Mouse (Mus musculus): ENCODE data around the gene Anapc15-ps. TPM values are rescaled to one million over a fixed set of nuclear protein-coding genes. Genes with fewer than 3 reads are reported as not detected.

The Anapc15-ps gene
- total and polyA plus RNA-seq, 2 experiments from 2014 or later, result not detected

DNA sequence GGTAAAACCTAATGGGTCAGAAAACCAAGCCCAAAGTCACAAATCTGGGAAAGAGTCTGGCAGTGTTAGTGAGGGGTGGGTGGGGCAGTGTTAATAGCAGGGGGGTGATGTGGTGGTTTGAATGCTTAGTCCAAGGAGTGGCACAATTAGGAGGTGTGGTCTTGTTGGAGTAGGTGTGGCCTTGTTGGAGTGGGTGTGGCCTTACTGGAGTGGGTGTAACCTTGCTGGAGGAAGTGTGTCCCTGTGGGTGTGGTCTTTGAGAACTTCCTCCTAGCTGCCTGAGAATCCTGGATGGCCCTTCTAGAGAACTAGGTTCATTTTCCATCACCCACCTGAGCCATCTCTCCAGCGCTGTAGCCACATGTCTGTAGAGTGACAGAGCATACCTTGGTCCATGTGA, 16.6 kb upstream of the Anapc15-ps start:
- Histone ChIP-seq H3K9ac (no peak overlapping the region), H3K4me2 (ENCODE audit: low read depth) (no peak overlapping the region), H3K4me3 (ENCODE audit: low read depth, low read length) (no peak overlapping the region), H3K27ac (ENCODE audit: low read depth, low read length) (no peak overlapping the region), H3K4me1 (ENCODE audit: insufficient read depth) (no peaks in the 10 kb centered on the region), H3K27me3 (ENCODE audit: insufficient read depth, low read length) (no peaks in the 10 kb centered on the region), H3K9me3 (ENCODE audit: low read length) (no peaks in the 10 kb centered on the region), H3K36me3 (ENCODE audit: insufficient read depth) (no peaks in the 10 kb centered on the region)
- ATAC-seq (no peak), DNase-seq (no peak)
- TF ChIP-seq CTCF (IDR thresholded peaks at IDR 0.05; ENCODE audit: low read depth), result no peak
- WGBS, result 92% methylated on average over 1 of the region's 1 CpGs

DNA sequence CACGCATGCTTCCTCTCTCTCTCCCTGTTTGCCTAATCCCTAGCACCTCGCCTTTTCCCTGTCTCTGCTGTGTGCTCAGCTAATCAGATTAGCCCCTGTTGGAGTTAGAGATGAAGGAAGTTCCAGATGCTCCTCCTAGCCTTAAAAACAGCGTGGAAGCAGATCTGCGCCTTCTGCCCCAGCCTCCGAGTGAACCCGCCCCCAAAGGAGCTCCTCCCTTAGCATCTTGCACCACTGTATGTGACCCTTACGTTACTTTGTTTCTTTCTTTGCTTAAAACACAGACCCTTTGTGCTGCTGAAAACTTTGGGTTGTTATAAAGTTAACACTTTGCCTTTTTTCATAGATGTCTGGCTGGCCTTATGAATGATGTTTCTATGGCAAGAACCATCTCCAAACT, 15.8 kb upstream of the Anapc15-ps start:
- TF ChIP-seq CTCF (IDR thresholded peaks at IDR 0.05; ENCODE audit: low read depth), result no peak
- H3K36me3 ChIP-seq (ENCODE audit: insufficient read depth), result no peaks in the 10 kb centered on the region
- no peak overlapping the region for H3K9ac ChIP-seq
- H3K9me3 ChIP-seq (ENCODE audit: low read length), result no peaks in the 10 kb centered on the region
- H3K27ac ChIP-seq (ENCODE audit: low read depth, low read length), result no peak overlapping the region
- no peaks in the 10 kb centered on the region for H3K4me1 ChIP-seq (ENCODE audit: insufficient read depth)
- no peaks in the 10 kb centered on the region for H3K27me3 ChIP-seq (ENCODE audit: insufficient read depth, low read length)
- H3K4me3 ChIP-seq (ENCODE audit: low read depth, low read length), result no peak overlapping the region
- no peak for DNase-seq
- 82% methylated on average over 7 of the region's 7 CpGs for WGBS
- ATAC-seq, result no peak
- H3K4me2 ChIP-seq (ENCODE audit: low read depth), result no peak overlapping the region

DNA sequence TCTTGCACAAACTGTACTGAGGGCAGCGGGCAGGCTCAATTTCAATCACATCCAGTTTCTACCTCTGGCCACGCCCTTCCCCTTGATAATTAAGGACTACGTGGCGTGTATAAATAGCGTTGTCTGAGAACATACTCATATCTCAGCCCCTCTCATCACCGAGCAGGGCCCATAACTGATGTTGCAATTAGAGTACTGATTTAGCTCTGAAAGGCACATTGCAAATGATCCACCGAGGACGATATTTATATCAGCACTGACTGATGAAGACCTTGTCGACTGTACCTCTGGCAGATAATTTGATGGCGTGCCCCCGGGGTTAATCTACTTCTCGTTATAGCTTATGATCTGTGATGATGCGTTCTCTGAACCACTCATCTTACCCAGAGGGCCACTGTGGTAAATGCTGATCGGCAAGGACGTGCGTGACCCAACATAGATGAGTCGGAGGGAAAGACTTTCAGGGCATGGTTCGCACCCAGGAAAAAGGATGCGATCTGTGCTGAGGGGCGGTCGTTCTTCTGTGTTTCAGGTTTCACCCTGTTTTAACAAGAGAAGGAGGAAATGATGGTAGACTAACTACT, 14.4 kb upstream of the Anapc15-ps start:
- no peak overlapping the region for H3K9ac ChIP-seq
- H3K27me3 ChIP-seq (ENCODE audit: insufficient read depth, low read length), result no peaks in the 10 kb centered on the region
- H3K4me1 ChIP-seq (ENCODE audit: insufficient read depth), result no peaks in the 10 kb centered on the region
- H3K9me3 ChIP-seq (ENCODE audit: low read length), result no peaks in the 10 kb centered on the region
- no peaks in the 10 kb centered on the region for H3K36me3 ChIP-seq (ENCODE audit: insufficient read depth)
- ATAC-seq, result no peak
- no peak for DNase-seq
- 82% methylated on average over 21 of the region's 21 CpGs for WGBS
- no peak overlapping the region for H3K4me3 ChIP-seq (ENCODE audit: low read depth, low read length)
- no peak for TF ChIP-seq CTCF (IDR thresholded peaks at IDR 0.05; ENCODE audit: low read depth)
- H3K27ac ChIP-seq (ENCODE audit: low read depth, low read length), result no peak overlapping the region
- no peak overlapping the region for H3K4me2 ChIP-seq (ENCODE audit: low read depth)

DNA sequence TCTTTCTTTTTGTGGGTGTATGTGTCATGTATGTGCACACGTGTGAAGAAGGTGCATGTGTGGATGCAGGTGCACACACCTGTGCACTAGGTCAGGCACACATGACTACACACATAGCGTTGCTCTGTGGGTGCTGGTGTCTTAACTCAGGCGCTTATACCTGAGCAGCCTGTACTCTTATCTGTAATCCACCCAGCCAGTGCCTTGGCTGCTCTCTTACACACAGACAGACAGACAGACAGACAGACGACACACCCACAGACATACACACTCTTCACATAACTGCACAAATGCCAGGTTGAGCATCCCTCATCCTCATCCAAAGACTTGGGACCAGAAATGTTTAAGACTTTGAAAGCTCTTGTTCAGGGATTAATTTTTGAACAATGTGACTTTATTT, 12.8 kb upstream of the Anapc15-ps start:
- TF ChIP-seq CTCF (IDR thresholded peaks at IDR 0.05; ENCODE audit: low read depth), result no peak
- Histone ChIP-seq H3K4me2 (ENCODE audit: low read depth) (no peak overlapping the region), H3K27ac (ENCODE audit: low read depth, low read length) (no peak overlapping the region), H3K4me3 (ENCODE audit: low read depth, low read length) (no peak overlapping the region), H3K9ac (no peak overlapping the region), H3K27me3 (ENCODE audit: insufficient read depth, low read length) (no peaks in the 10 kb centered on the region), H3K9me3 (ENCODE audit: low read length) (no peaks in the 10 kb centered on the region), H3K4me1 (ENCODE audit: insufficient read depth) (no peaks in the 10 kb centered on the region), H3K36me3 (ENCODE audit: insufficient read depth) (no peaks in the 10 kb centered on the region)
- ATAC-seq, result no peak
- no peak for DNase-seq
- WGBS, result 83% methylated on average over 4 of the region's 4 CpGs

DNA sequence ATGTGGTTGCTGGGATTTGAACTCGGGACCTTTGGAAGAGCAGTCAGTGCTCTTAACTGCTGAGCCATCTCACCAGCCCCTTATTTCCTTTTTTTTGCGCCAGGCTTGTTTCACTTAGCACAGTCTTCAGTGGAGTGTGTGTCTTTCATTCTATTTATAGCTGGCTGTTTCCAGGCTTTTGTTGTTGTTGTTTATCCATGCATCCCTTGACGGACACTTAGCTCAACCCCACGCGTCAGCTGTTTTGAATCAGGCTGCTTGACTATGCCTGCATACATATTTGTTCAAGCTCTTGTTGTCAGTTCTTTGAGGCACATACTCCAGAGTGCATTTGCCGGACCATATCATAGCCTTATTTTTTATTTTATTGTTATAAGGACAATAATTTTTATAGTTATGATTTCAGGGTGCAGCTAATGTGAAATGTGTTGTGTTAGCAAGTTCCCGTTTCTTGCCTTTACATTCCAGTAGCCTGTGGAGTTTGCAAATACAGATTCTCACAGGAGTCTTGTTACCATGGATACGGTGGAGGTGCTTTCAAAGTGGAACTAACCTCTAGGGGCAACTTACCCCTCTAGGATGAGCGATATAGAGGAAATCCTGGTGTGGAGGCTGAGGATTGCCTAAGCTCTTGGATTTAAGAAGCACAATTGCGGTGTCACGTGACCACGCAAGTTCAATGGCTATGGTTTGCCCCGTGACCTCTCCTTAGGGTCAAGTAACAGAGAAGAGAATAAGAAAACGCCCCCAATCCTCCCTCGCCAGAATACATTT, 11.7 kb upstream of the Anapc15-ps start:
- Histone ChIP-seq H3K9me3 (ENCODE audit: low read length) (no peaks in the 10 kb centered on the region), H3K4me2 (ENCODE audit: low read depth) (no peak overlapping the region), H3K27me3 (ENCODE audit: insufficient read depth, low read length) (no peaks in the 10 kb centered on the region), H3K4me1 (ENCODE audit: insufficient read depth) (no peaks in the 10 kb centered on the region), H3K9ac (no peak overlapping the region), H3K36me3 (ENCODE audit: insufficient read depth) (no peaks in the 10 kb centered on the region), H3K27ac (ENCODE audit: low read depth, low read length) (no peak overlapping the region), H3K4me3 (ENCODE audit: low read depth, low read length) (no peak overlapping the region)
- 28% methylated on average over 15 of the region's 15 CpGs for WGBS
- ATAC-seq (peak; percentile 67), DNase-seq (no peak)
- peak; percentile 22; the same call in 1 of the 2 replicates for TF ChIP-seq CTCF (IDR thresholded peaks at IDR 0.05; ENCODE audit: low read depth)

DNA sequence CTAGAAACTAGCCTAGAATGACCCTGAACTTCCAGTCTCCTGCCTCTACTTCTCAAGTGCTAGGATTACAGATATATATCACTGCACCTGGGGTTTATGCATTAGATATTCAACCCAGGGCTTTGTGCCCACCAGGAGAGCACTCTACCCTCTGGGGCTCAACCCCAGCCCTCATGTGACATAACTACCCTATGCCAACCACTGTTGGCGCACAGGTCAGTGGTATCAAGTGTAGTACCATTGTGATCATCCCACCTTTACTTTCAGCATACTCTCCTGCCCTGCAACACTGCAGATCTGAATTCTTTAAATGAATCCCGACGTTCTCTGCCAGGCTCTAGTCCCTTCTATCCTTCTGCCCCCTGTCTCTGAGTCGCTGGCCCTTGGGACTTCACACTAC, 11.0 kb upstream of the Anapc15-ps start:
- DNase-seq (no peak), ATAC-seq (no peak)
- Histone ChIP-seq H3K36me3 (ENCODE audit: insufficient read depth) (no peaks in the 10 kb centered on the region), H3K27me3 (ENCODE audit: insufficient read depth, low read length) (no peaks in the 10 kb centered on the region), H3K4me3 (ENCODE audit: low read depth, low read length) (no peak overlapping the region), H3K9me3 (ENCODE audit: low read length) (no peaks in the 10 kb centered on the region), H3K9ac (no peak overlapping the region), H3K27ac (ENCODE audit: low read depth, low read length) (no peak overlapping the region), H3K4me1 (ENCODE audit: insufficient read depth) (no peaks in the 10 kb centered on the region), H3K4me2 (ENCODE audit: low read depth) (no peak overlapping the region)
- 91% methylated on average over 4 of the region's 4 CpGs for WGBS
- TF ChIP-seq CTCF (IDR thresholded peaks at IDR 0.05; ENCODE audit: low read depth), result no peak

DNA sequence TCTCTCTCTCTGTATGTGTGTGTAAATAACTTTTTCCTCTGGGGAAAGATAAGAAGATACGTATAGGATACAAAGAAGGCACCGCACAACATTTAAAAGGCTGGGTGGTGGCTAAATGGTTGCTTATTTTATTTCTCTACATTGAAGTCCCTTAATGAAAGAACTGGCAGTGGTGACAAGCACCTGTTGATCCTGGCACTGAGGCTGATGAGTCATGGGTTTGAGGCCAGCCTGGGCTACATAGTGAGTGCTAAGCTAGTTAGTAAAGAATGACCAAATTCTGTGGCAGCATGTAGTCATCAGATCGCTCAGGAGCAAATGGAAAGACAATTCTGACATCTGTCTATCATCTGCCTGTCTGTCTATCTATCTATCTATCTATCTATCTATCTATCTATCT, 10.5 kb upstream of the Anapc15-ps start:
- H3K9me3 ChIP-seq (ENCODE audit: low read length), result no peaks in the 10 kb centered on the region
- WGBS, result over 99% methylated on average over 3 of the region's 3 CpGs
- H3K36me3 ChIP-seq (ENCODE audit: insufficient read depth), result no peaks in the 10 kb centered on the region
- TF ChIP-seq CTCF (IDR thresholded peaks at IDR 0.05; ENCODE audit: low read depth), result no peak
- no peaks in the 10 kb centered on the region for H3K27me3 ChIP-seq (ENCODE audit: insufficient read depth, low read length)
- ATAC-seq (no peak), DNase-seq (no peak)
- H3K4me1 ChIP-seq (ENCODE audit: insufficient read depth), result no peaks in the 10 kb centered on the region
- no peak overlapping the region for H3K27ac ChIP-seq (ENCODE audit: low read depth, low read length)
- no peak overlapping the region for H3K4me2 ChIP-seq (ENCODE audit: low read depth)
- no peak overlapping the region for H3K9ac ChIP-seq
- no peak overlapping the region for H3K4me3 ChIP-seq (ENCODE audit: low read depth, low read length)
